Mouse (Mus musculus): ENCODE data around the gene Plpp7.

Gene Plpp7

GRCm38 (mm10) chr2:32068811-32069607 lies 26.3 kb upstream of the Plpp7 start:
- no peak for DNase-seq (ENCODE audit: low spot score)

GRCm38 (mm10) chr2:32070747-32071146 lies 24.6 kb upstream of the Plpp7 start:
- DNase-seq (ENCODE audit: low spot score), result no peak

- peak; percentile 58 for DNase-seq (ENCODE audit: low spot score)
Observed at GRCm38 (mm10) chr2:32074404-32074803, 20.9 kb upstream of the Plpp7 start.

- no peak for DNase-seq (ENCODE audit: low spot score)
Observed at GRCm38 (mm10) chr2:32075368-32075767, 20.0 kb upstream of the Plpp7 start.

GRCm38 (mm10) chr2:32077744-32078143 lies 17.6 kb upstream of the Plpp7 start:
- no peak for DNase-seq (ENCODE audit: low spot score)

GRCm38 (mm10) chr2:32078522-32078921 lies 16.8 kb upstream of the Plpp7 start:
- DNase-seq (ENCODE audit: low spot score), result no peak

- peak; percentile 75 for DNase-seq (ENCODE audit: low spot score)
Observed at GRCm38 (mm10) chr2:32079191-32079725, 16.1 kb upstream of the Plpp7 start.

- DNase-seq (ENCODE audit: low spot score), result no peak
Observed at GRCm38 (mm10) chr2:32080681-32081080, 14.6 kb upstream of the Plpp7 start.

- DNase-seq (ENCODE audit: low spot score), result no peak
Observed at GRCm38 (mm10) chr2:32081296-32081929, 13.9 kb upstream of the Plpp7 start.

GRCm38 (mm10) chr2:32082229-32082628 lies 13.1 kb upstream of the Plpp7 start:
- DNase-seq (ENCODE audit: low spot score), result no peak

GRCm38 (mm10) chr2:32083159-32084011 lies 11.9 kb upstream of the Plpp7 start:
- peak; percentile 69 for DNase-seq (ENCODE audit: low spot score)

GRCm38 (mm10) chr2:32084111-32084871 lies 11.0 kb upstream of the Plpp7 start, which contains the start of gene Fam78a:
Gene Fam78a, minus strand, starts transcription at chr2:32084857.
- DNase-seq (ENCODE audit: low spot score), result peak; percentile 50

GRCm38 (mm10) chr2:32084872-32085199 lies 10.5 kb upstream of the Plpp7 start:
- no peak for DNase-seq (ENCODE audit: low spot score)

GRCm38 (mm10) chr2:32085231-32085630 lies 10.1 kb upstream of the Plpp7 start:
- no peak for DNase-seq (ENCODE audit: low spot score)

- DNase-seq (ENCODE audit: low spot score), result no peak
Observed at GRCm38 (mm10) chr2:32087606-32088005, 7.7 kb upstream of the Plpp7 start.

- DNase-seq (ENCODE audit: low spot score), result peak; percentile 48
Observed at GRCm38 (mm10) chr2:32088372-32088981, 6.9 kb upstream of the Plpp7 start.

GRCm38 (mm10) chr2:32089606-32090005 lies 5.7 kb upstream of the Plpp7 start:
- no peak for DNase-seq (ENCODE audit: low spot score)

GRCm38 (mm10) chr2:32090145-32090544 lies 5.2 kb upstream of the Plpp7 start:
- no peak for DNase-seq (ENCODE audit: low spot score)

- DNase-seq (ENCODE audit: low spot score), result no peak
Observed at GRCm38 (mm10) chr2:32091956-32092355, 3.4 kb upstream of the Plpp7 start.

- no peak for DNase-seq (ENCODE audit: low spot score)
Observed at GRCm38 (mm10) chr2:32094001-32094707, 1.2 kb upstream of the Plpp7 start.

GRCm38 (mm10) chr2:32096122-32096420 lies 743 bp downstream of the Plpp7 start:
- no peak for DNase-seq (ENCODE audit: low spot score)

All from ovary, postnatal 36 days (tissue).